Mouse (Mus musculus) forebrain, embryonic 12.5 days (tissue): ENCODE data around the gene Tk2. TPM values are rescaled to one million over a fixed set of nuclear protein-coding genes. Genes with fewer than 3 reads are reported as not detected.

Experiments
- ATAC-seq: fragments of 200-750 bp; cut with Nextera tagmentation; 2 replicates; pipeline ENCODE4 v1.8.0; 2017; ENCODE audit warnings: moderate TSS enrichment; ENCODE audit not compliant: low FRiP score
- H3K27ac ChIP-seq: fragments of 300-500 bp; sonication (generic); 2 replicates; pipeline ENCODE4 v1.5.1; 2016; ENCODE audit warnings: mild to moderate bottlenecking
- H3K27me3 ChIP-seq: fragments of 300-500 bp; sonication (generic); 2 replicates; pipeline ENCODE4 v1.6.1; 2016; ENCODE audit warnings: mild to moderate bottlenecking
- H3K36me3 ChIP-seq: fragments of 300-500 bp; sonication (generic); replicated peaks from 2 replicates; pipeline ENCODE4 v1.6.1; 2016; ENCODE audit warnings: mild to moderate bottlenecking
- H3K4me1 ChIP-seq: fragments of 300-500 bp; sonication (generic); 2 replicates; pipeline ENCODE4 v1.6.1; 2016
- H3K4me2 ChIP-seq: fragments of 300-500 bp; sonication (generic); 2 replicates; pipeline ENCODE4 v1.6.1; 2016; ENCODE audit warnings: mild to moderate bottlenecking, moderate library complexity
- H3K4me3 ChIP-seq: fragments of 300-500 bp; sonication (generic); replicated peaks from 2 replicates; pipeline ENCODE4 v1.5.1; 2016; ENCODE audit warnings: mild to moderate bottlenecking
- H3K9ac ChIP-seq: fragments of 300-500 bp; sonication (generic); 2 replicates; pipeline ENCODE4 v1.6.1; 2016; ENCODE audit warnings: mild to moderate bottlenecking
- H3K9me3 ChIP-seq: fragments of 300-500 bp; sonication (generic); 2 replicates; pipeline ENCODE4 v1.6.1; 2016
- WGBS: fragments of 180-500 bp; shearing (Covaris S2); methylation state at CpG from one replicate; pipeline ENCODE4 v1.1.7; 2016; 5-methylcytosine and 5-hydroxymethylcytosine counted together
- polyA plus RNA-seq: library from polyadenylated mRNA; unstranded; fragments of >200 nt; fragmentation: Nextera tagmentation; extraction: Ambion mirVana; gene quantifications from 2 replicates; pipeline ENCODE4 v1.2.1, GENCODE M21; 2016

Gene Tk2
- polyA plus RNA-seq, 1 experiment from 2014 or later = 35.9 TPM

DNA sequence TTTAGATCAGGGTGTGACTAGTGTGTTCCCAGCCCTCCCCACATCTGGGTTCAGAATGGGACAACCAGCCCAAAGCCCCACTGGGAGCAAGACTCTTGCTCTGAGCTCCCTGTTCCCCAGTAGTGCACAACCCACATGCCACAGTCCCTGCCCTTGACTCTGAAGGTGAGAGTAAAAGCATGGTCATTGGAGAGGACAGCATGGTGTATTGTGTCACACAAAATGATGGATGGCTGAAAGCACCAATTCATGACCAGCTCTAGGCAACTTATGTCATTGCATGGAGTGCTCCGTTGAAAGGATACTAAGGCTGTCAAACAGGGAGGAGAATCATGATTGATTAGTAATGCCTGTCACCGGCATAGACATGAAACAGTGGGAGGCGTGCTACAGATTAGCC, 43.1 kb downstream of the Tk2 start:
- H3K4me2 ChIP-seq = no peak overlapping the region
- ATAC-seq = no peak
- H3K4me1 ChIP-seq = no peaks in the 10 kb centered on the region
- 0 out of 2 replicates have a peak, but pooled peaks cover 5% of the 10 kb centered on the region for H3K9me3 ChIP-seq
- H3K27me3 ChIP-seq = no peaks in the 10 kb centered on the region
- H3K27ac ChIP-seq = no peak overlapping the region
- no peak overlapping the region for H3K4me3 ChIP-seq
- WGBS = 89% methylated on average over 3 of the region's 3 CpGs
- H3K36me3 ChIP-seq = no peaks in the 10 kb centered on the region
- H3K9ac ChIP-seq = no peak overlapping the region

DNA sequence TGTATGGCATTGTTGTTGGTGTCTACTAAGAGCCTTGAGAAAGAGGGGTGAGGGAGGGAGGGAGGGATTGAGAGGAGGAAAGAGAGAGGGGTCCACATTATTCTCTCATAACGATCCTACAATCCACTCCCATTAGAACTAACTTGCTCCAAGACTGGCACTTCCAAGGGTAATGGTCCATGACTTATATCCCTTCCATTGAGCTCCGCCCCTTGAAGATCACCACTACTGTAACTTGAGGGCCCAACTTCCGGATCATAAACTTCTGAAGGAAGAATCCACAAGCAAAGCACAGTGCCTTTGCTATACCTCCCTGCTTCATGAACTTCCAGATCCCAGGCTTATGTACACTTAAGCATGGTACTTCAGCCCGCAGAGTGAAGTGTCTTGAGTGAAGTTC, 46.0 kb downstream of the Tk2 start:
- H3K9ac ChIP-seq = no peak overlapping the region
- 90% methylated on average over 4 of the region's 4 CpGs for WGBS
- no peak overlapping the region for H3K4me2 ChIP-seq
- H3K4me3 ChIP-seq = no peak overlapping the region
- no peak for ATAC-seq
- no peaks in the 10 kb centered on the region for H3K27me3 ChIP-seq
- no peak overlapping the region for H3K27ac ChIP-seq
- H3K36me3 ChIP-seq = no peaks in the 10 kb centered on the region
- H3K4me1 ChIP-seq = no peaks in the 10 kb centered on the region
- no peaks in the 10 kb centered on the region for H3K9me3 ChIP-seq

DNA sequence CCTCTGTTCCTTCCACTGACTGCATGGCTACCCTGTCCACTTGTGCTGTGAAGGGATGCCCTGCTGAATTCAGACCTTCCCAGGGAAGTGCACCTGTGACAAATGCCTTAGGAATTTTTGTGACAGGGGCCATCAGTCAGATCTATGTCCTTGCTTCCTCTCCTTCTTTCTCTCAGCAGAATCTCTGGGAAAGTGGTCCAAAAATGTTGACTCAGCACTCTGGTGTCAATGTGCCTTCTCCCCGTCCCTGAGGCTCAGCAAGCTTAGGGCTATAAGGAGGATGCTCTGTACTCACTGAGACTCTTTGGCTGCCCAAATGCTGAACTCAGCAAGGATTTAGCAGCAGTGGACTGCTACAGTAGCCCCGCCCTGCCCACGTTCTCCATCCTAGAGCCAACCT, 46.7 kb downstream of the Tk2 start:
- H3K9ac ChIP-seq = no peak overlapping the region
- H3K9me3 ChIP-seq = no peaks in the 10 kb centered on the region
- H3K4me2 ChIP-seq = no peak overlapping the region
- H3K27ac ChIP-seq = no peak overlapping the region
- ATAC-seq = no peak
- no peaks in the 10 kb centered on the region for H3K27me3 ChIP-seq
- WGBS = 84% methylated on average over 3 of the region's 3 CpGs
- H3K4me1 ChIP-seq = no peaks in the 10 kb centered on the region
- H3K4me3 ChIP-seq = no peak overlapping the region
- H3K36me3 ChIP-seq = no peaks in the 10 kb centered on the region

DNA sequence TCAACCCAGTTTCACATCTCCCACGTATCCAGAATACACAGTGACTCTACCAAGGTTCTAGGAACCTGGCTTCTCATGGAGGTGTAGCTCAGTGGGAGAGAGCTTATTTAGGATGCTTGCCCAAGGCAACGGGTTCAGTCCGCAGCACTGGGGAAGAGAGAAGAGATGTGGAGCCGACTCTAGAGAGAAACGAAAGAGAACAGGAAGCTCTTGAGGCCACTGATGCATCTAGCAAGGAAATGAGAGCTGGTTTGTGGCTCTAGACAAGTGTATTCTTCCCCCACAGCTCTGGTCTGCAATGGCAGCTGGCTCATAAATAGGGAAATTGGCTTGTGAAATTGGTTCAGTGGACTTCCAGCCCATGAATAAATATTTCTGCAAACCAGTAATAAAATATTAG, 48.6 kb downstream of the Tk2 start:
- H3K36me3 ChIP-seq = no peaks in the 10 kb centered on the region
- no peaks in the 10 kb centered on the region for H3K9me3 ChIP-seq
- no peak overlapping the region for H3K4me3 ChIP-seq
- no peak overlapping the region for H3K9ac ChIP-seq
- no peak overlapping the region for H3K27ac ChIP-seq
- whole genome bisulfite sequencing = 86% methylated on average over 5 of the region's 5 CpGs
- H3K4me1 ChIP-seq = no peaks in the 10 kb centered on the region
- H3K27me3 ChIP-seq = no peaks in the 10 kb centered on the region
- ATAC-seq = no peak
- no peak overlapping the region for H3K4me2 ChIP-seq

DNA sequence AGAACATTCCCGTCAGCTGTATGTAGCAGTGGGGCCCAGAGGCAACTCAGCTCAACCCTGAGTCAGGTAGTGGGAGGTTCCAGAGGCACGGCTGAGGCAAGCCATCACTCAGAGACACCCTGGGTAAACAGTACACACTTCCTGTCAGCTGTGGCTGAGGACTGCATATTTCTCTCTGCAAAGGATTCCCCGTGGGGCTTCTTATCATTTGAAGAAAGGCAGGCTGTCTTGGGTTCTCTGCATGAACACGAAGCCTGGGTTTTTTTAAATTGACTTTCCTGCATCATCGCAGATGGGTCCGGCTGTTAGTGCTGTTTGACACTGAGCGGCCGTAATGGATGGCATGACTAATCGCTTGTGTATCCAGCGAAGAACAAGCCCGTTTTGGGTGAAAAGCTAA, 56.9 kb downstream of the Tk2 start:
- Histone ChIP-seq H3K4me2 (no peak overlapping the region), H3K27ac (no peak overlapping the region), H3K4me3 (no peak overlapping the region), H3K9ac (no peak overlapping the region), H3K4me1 (no peaks in the 10 kb centered on the region; the same call in 1 of the 2 replicates), H3K36me3 (no peaks in the 10 kb centered on the region), H3K27me3 (no peaks in the 10 kb centered on the region), H3K9me3 (no peaks in the 10 kb centered on the region)
- WGBS = 76% methylated on average over 11 of the region's 11 CpGs
- ATAC-seq = no peak

DNA sequence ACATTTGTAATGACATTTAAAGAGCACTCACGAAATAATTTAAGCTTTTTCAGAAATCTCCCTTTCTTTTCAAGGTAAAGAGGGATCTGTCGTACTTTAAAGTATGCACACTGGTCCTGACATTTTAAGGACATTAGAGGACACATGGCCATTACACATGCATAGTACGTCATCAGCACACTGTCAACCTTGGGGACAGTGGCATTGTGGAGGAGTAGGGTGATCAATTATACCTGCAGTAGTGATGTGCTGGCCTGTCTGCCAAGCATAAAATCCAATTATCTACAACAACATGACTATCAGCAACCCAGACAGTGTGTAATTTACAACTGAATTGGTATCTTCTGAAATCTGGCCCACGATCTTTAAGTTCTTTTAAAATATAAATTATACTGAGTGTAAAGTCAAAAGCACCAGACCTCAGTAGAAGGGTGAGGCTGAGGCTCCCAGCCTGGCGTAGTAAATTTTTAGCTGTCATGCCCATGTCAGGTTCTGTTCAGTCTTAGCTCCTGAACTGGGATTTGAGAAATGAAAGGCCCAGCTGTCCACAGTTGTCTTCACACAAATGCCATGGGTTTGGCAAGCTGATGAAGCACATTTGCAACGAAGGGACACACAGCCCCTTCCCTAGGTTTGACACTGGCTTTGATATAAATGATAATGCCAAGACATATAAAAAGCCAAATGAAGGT, 57.4 kb downstream of the Tk2 start:
- Histone ChIP-seq H3K27ac (no peak overlapping the region), H3K4me2 (no peak overlapping the region)

DNA sequence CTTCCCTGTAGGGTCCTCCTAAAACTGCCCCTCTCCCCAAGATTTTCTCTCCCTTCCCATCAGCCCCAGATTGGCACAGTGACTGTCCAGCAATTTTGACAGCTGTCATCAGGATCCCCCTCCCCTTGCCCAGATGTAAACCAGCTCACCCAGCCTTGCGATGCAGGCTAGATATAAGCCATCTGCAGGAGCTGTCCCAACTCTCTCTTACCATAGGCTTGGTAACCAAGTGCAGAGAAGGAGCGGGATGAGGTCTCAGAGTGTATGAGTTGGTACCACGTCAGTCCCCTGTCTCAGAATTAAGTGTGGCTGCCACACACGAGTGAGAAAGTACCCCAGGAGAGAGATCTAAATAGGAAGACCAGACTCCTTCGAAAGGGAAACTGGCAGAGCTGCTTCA, 59.9 kb downstream of the Tk2 start:
- Histone ChIP-seq H3K4me3 (no peak overlapping the region), H3K4me1 (peaks cover 6% of the 10 kb centered on the region; the same call in 1 of the 2 replicates), H3K27me3 (0 out of 2 replicates have a peak, but pooled peaks cover 3% of the 10 kb centered on the region), H3K27ac (no peak overlapping the region), H3K36me3 (no peaks in the 10 kb centered on the region), H3K9me3 (no peaks in the 10 kb centered on the region), H3K4me2 (no peak overlapping the region), H3K9ac (no peak overlapping the region)
- WGBS = 66% methylated on average over 5 of the region's 5 CpGs
- ATAC-seq = no peak

More for the DNA sequence above, 57.4 kb downstream of the Tk2 start:
- Histone ChIP-seq H3K4me3 (no peak overlapping the region), H3K36me3 (no peaks in the 10 kb centered on the region), H3K4me1 (no peaks in the 10 kb centered on the region; the same call in 1 of the 2 replicates), H3K9me3 (no peaks in the 10 kb centered on the region), H3K27me3 (no peaks in the 10 kb centered on the region), H3K9ac (no peak overlapping the region)
- 79% methylated on average over 6 of the region's 6 CpGs for WGBS
- no peak for ATAC-seq

DNA sequence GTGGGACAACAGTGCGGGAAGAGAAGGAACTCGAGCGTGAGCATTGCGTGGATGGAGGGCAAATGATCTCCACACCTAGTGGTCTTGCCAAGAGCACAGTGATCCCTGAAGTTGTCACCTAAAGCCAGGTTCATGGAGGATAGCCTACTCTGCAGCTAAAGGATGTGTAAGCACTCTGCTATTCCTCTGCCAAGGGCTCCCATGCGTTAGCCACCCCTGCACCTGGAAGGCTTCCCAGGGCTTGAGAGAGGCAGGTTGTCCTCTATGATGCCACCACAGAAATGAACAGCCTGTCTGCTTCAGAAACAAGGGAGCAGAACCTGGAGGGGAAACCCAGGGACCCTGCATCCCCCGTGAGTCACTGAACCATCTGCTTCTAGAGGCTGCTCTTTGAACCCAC, 60.7 kb downstream of the Tk2 start:
- Histone ChIP-seq H3K9me3 (no peaks in the 10 kb centered on the region), H3K9ac (no peak overlapping the region), H3K36me3 (no peaks in the 10 kb centered on the region), H3K27me3 (0 out of 2 replicates have a peak, but pooled peaks cover 3% of the 10 kb centered on the region), H3K4me2 (no peak overlapping the region), H3K27ac (no peak overlapping the region), H3K4me1 (peaks cover 6% of the 10 kb centered on the region; the same call in 1 of the 2 replicates), H3K4me3 (no peak overlapping the region)
- ATAC-seq = no peak
- 88% methylated on average over 6 of the region's 6 CpGs for WGBS

DNA sequence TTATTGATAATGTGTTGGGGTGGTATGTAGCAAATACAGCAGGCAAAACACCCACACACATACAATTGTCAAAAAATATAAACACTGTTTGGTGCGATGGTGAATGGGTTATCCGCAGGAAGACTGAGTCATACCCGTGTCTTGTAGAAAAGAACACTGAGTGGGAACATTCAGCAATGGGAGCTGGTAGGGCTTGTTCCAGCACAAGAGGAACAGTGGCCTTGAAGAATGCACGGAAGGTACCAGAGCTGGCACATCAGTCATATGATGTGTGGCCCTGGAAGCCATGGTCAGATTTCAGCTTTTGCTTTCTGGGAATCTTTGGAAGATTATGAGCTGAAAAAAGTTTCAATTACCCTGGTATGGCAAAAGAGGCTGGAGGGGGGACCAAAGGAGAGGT, 61.5 kb downstream of the Tk2 start:
- H3K4me3 ChIP-seq = no peak overlapping the region
- 93% methylated on average over 4 of the region's 4 CpGs for WGBS
- no peak overlapping the region for H3K9ac ChIP-seq
- H3K4me1 ChIP-seq = peaks cover 6% of the 10 kb centered on the region; the same call in 1 of the 2 replicates
- no peaks in the 10 kb centered on the region for H3K36me3 ChIP-seq
- H3K27me3 ChIP-seq = 0 out of 2 replicates have a peak, but pooled peaks cover 3% of the 10 kb centered on the region
- no peak overlapping the region for H3K27ac ChIP-seq
- no peaks in the 10 kb centered on the region for H3K9me3 ChIP-seq
- no peak overlapping the region for H3K4me2 ChIP-seq
- ATAC-seq = no peak

DNA sequence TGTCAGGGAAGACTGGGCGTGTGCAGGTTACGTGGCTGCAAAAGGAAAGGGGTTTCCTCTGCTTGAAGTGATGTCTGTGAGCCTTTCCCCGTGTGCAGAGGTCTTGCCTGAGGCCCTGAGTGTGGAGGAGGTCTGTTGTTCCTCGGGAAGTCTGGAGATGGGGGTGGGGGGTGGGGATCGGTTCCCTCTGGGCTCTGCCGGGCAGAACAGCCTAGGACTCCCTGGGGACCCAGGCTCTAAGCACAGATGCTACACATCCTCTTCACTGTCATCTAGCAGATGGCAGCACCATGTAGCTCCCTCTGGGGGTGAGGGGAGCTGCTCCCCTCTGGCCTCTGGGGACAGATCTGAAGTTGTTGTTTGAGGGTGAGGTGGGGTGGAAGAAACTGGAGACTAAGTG, 63.5 kb downstream of the Tk2 start:
- H3K9ac ChIP-seq = no peak overlapping the region
- H3K4me2 ChIP-seq = no peak overlapping the region
- H3K36me3 ChIP-seq = no peaks in the 10 kb centered on the region
- 44% methylated on average over 6 of the region's 6 CpGs for WGBS
- no peaks in the 10 kb centered on the region for H3K9me3 ChIP-seq
- peaks cover 6% of the 10 kb centered on the region; the same call in 1 of the 2 replicates for H3K4me1 ChIP-seq
- 0 out of 2 replicates have a peak, but pooled peaks cover 3% of the 10 kb centered on the region for H3K27me3 ChIP-seq
- H3K4me3 ChIP-seq = no peak overlapping the region
- no peak for ATAC-seq
- H3K27ac ChIP-seq = no peak overlapping the region

DNA sequence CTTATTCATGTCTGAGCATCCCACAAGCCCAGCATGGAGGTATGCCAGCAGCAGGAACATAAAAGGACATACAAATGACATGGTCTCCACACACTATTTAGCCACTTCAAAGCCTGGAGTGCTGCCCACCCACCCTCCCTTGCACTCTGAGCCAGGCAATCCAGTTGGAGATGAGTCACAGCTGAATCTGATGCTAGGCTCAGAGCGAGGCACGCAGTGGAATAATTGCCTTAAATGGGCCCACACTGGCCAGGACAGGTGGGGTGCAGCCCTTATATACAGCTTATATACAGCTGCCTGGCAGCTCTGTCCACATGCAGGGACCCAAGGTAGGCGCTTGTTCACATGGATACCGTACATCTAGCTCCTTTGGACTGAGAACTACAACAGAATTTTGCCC, 71.3 kb downstream of the Tk2 start:
- H3K9ac ChIP-seq = no peak overlapping the region
- peaks cover 19% of the 10 kb centered on the region for H3K27me3 ChIP-seq
- H3K4me1 ChIP-seq = 0 out of 2 replicates have a peak, but pooled peaks cover 3% of the 10 kb centered on the region
- no peaks in the 10 kb centered on the region for H3K36me3 ChIP-seq
- no peak overlapping the region for H3K27ac ChIP-seq
- no peaks in the 10 kb centered on the region for H3K9me3 ChIP-seq
- 93% methylated on average over 4 of the region's 4 CpGs for WGBS
- no peak for ATAC-seq
- H3K4me3 ChIP-seq = no peak overlapping the region
- no peak overlapping the region for H3K4me2 ChIP-seq
